Mouse (Mus musculus): ENCODE data around the gene Shisa3. TPM values are rescaled to one million over a fixed set of nuclear protein-coding genes. Genes with fewer than 3 reads are reported as not detected.

The Shisa3 gene
- total and polyA plus RNA-seq, 3 experiments: 0.06 TPM; not detected in 2

GRCm38 (mm10) chr5:67641406-67642120 is 33.9 kb downstream of the Shisa3 start:
- H3K9me3 ChIP-seq (replicated peaks; ENCODE audit: insufficient read depth, low read length): no peaks in the 10 kb centered on the region
- no peak overlapping the region for H3K4me3 ChIP-seq (ENCODE audit: control insufficient read depth in 1 of 2, insufficient read depth in 1 of 2, low read depth in 2 of 2, low read length in 2 of 2)
- TF ChIP-seq MYB (IDR thresholded peaks at IDR 0.05; ENCODE audit: low read depth, low read length) (no peak), USF1 (IDR thresholded peaks at IDR 0.05; ENCODE audit: low read depth, low read length) (no peak), KAT2A (conservative IDR thresholded peaks at IDR 0.05; ENCODE audit: low read depth, low read length) (no peak), CHD1 (IDR thresholded peaks at IDR 0.05; ENCODE audit: low read depth, low read length) (no peak), NELFE (IDR thresholded peaks at IDR 0.05; ENCODE audit: low read depth, low read length) (no peak), GABPA (IDR thresholded peaks at IDR 0.05; ENCODE audit: low read depth, low read length) (no peak), NRF1 (IDR thresholded peaks at IDR 0.05; ENCODE audit: insufficient read depth, low read depth, low read length, poor library complexity, severe bottlenecking) (no peak), E2F4 (IDR thresholded peaks at IDR 0.05; ENCODE audit: borderline replicate concordance, low read depth, low read length) (no peak), RCOR1 (IDR thresholded peaks at IDR 0.05; ENCODE audit: low read depth, low read length) (no peak), RAD21 (IDR thresholded peaks at IDR 0.05; ENCODE audit: low read depth, low read length) (no peak), BHLHE40 (IDR thresholded peaks at IDR 0.05; ENCODE audit: borderline replicate concordance, low read depth, low read length) (no peak), CHD2 (IDR thresholded peaks at IDR 0.05; ENCODE audit: low read length) (no peak), ZKSCAN1 (IDR thresholded peaks at IDR 0.05; ENCODE audit: low read depth, low read length) (no peak), POLR2AphosphoS5 (IDR thresholded peaks at IDR 0.05; ENCODE audit: borderline replicate concordance, low read depth, low read length) (no peak), MEF2A (IDR thresholded peaks at IDR 0.05; ENCODE audit: extremely low read depth, insufficient replicate concordance, low read depth, low read length, poor library complexity, severe bottlenecking) (no peak), USF2 (IDR thresholded peaks at IDR 0.05; ENCODE audit: borderline replicate concordance in 1 of 2, insufficient read depth in 1 of 2, low read depth in 1 of 2, low read length in 2 of 2) (no peak), POLR2A (IDR thresholded peaks at IDR 0.05; ENCODE audit: control insufficient read depth in 1 of 2, insufficient read depth in 1 of 2, low read depth in 1 of 2, low read length in 2 of 2, poor library complexity in 1 of 2) (no peak), ZC3H11A (IDR thresholded peaks at IDR 0.05; ENCODE audit: low read depth, low read length) (no peak), ZNF384 (IDR thresholded peaks at IDR 0.05; ENCODE audit: low read depth, low read length) (no peak)
- H3K27me3 ChIP-seq (ENCODE audit: control insufficient read depth in 1 of 2, insufficient read depth in 2 of 2, low read length in 2 of 2): no peaks in the 10 kb centered on the region
- no peak overlapping the region for H3K9ac ChIP-seq (ENCODE audit: control insufficient read depth, low read depth, low read length, poor library complexity, severe bottlenecking)
- no peaks in the 10 kb centered on the region for H3K79me2 ChIP-seq (ENCODE audit: control insufficient read depth, insufficient read depth, low read length, poor library complexity)
- DNase-seq (ENCODE audit: low read depth, low spot score): no peak
- no peaks in the 10 kb centered on the region; a peak in 1 of 4 replicates for H3K36me3 ChIP-seq (ENCODE audit: control insufficient read depth in 1 of 2, insufficient read depth in 2 of 2, low read length in 2 of 2)
- H3K4me1 ChIP-seq (ENCODE audit: control insufficient read depth in 1 of 2, insufficient read depth in 2 of 2, low read length in 2 of 2): no peaks in the 10 kb centered on the region
- H3K27ac ChIP-seq (ENCODE audit: control insufficient read depth, low read depth, low read length): no peak overlapping the region
